Mouse (Mus musculus): ENCODE measurements around the gene Clmn.

DNA sequence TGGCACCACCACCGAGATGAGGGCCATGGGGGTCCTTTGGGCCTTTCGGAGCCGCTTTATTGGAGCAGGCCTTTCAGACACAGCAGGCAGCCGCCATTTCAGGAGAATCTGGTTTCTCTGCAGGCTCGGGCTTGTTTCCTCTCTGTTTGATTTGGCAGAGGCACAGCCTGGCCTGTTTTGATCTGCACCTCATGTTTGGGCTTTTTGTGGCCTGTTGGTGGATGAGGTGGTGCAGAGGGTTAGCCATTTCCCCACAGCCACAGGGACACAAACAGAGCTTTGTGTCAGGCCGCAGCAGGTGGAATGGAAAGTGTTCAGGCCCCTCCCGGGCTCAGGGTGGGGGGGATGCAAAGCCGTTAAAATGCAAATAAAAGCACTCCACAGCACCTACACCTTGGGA, 36.4 kb upstream of the Clmn start:
- TF ChIP-seq CTCF (IDR thresholded peaks at IDR 0.05; ENCODE audit: insufficient read depth, low read depth, low read length) = no peak
- TF ChIP-seq POLR2A (IDR thresholded peaks at IDR 0.05; ENCODE audit: insufficient read depth, low read depth, low read length) = no peak

Data from olfactory bulb, adult 2 months (tissue).